Mouse (Mus musculus): Measurements from ENCODE around the gene Gm10799. TPM values are rescaled to one million over a fixed set of nuclear protein-coding genes. Genes with fewer than 3 reads are reported as not detected.
"Not testable (repeated sequence)": the region's sequence is repeated elsewhere in the genome, so short reads cannot be mapped to it uniquely, and the experiment has no call there.

The Gm10799 gene
- not detected in 2 replicates for total RNA-seq (2017)

- ATAC-seq (replicated peaks; ENCODE audit: low read depth, poor library complexity, severe bottlenecking) = not testable (repeated sequence)
Observed at GRCm38 (mm10) chr2:104068450-104068849, at the start of gene Gm10799. Gene Gm10799 (minus strand): TSS chr2:104068550.

- peak; percentile 54; the same call in 1 of the 2 replicates for ATAC-seq (replicated peaks; ENCODE audit: low read depth, poor library complexity, severe bottlenecking)
Observed at GRCm38 (mm10) chr2:104117173-104117572, 48.8 kb upstream of the Gm10799 start.

GRCm38 (mm10) chr2:104114898-104115297 lies 46.5 kb upstream of the Gm10799 start:
- ATAC-seq (replicated peaks; ENCODE audit: low read depth, poor library complexity, severe bottlenecking) = no peak

GRCm38 (mm10) chr2:104113563-104113962 lies 45.2 kb upstream of the Gm10799 start:
- not testable (repeated sequence) for ATAC-seq (replicated peaks; ENCODE audit: low read depth, poor library complexity, severe bottlenecking)

GRCm38 (mm10) chr2:104111170-104111797 lies 42.9 kb upstream of the Gm10799 start:
- not testable (repeated sequence) for ATAC-seq (replicated peaks; ENCODE audit: low read depth, poor library complexity, severe bottlenecking)

GRCm38 (mm10) chr2:104110031-104110430 lies 41.7 kb upstream of the Gm10799 start:
- no peak for ATAC-seq (replicated peaks; ENCODE audit: low read depth, poor library complexity, severe bottlenecking)

- no peak for ATAC-seq (replicated peaks; ENCODE audit: low read depth, poor library complexity, severe bottlenecking)
Observed at GRCm38 (mm10) chr2:104109528-104109927, 41.2 kb upstream of the Gm10799 start.

- not testable (repeated sequence) for ATAC-seq (replicated peaks; ENCODE audit: low read depth, poor library complexity, severe bottlenecking)
Observed at GRCm38 (mm10) chr2:104109021-104109420, 40.7 kb upstream of the Gm10799 start.

GRCm38 (mm10) chr2:104104800-104105199 lies 36.5 kb upstream of the Gm10799 start:
- ATAC-seq (replicated peaks; ENCODE audit: low read depth, poor library complexity, severe bottlenecking) = no peak

GRCm38 (mm10) chr2:104099946-104100345 lies 31.6 kb upstream of the Gm10799 start:
- ATAC-seq (replicated peaks; ENCODE audit: low read depth, poor library complexity, severe bottlenecking) = no peak

- ATAC-seq (replicated peaks; ENCODE audit: low read depth, poor library complexity, severe bottlenecking) = no peak
Observed at GRCm38 (mm10) chr2:104099231-104099585, 30.9 kb upstream of the Gm10799 start.

- ATAC-seq (replicated peaks; ENCODE audit: low read depth, poor library complexity, severe bottlenecking) = peak; percentile 82
Observed at GRCm38 (mm10) chr2:104098529-104099230, 30.3 kb upstream of the Gm10799 start.

- not testable (repeated sequence) for ATAC-seq (replicated peaks; ENCODE audit: low read depth, poor library complexity, severe bottlenecking)
Observed at GRCm38 (mm10) chr2:104097396-104097795, 29.0 kb upstream of the Gm10799 start.

- not testable (repeated sequence) for ATAC-seq (replicated peaks; ENCODE audit: low read depth, poor library complexity, severe bottlenecking)
Observed at GRCm38 (mm10) chr2:104096796-104097195, 28.4 kb upstream of the Gm10799 start.

GRCm38 (mm10) chr2:104096256-104096655 lies 27.9 kb upstream of the Gm10799 start:
- ATAC-seq (replicated peaks; ENCODE audit: low read depth, poor library complexity, severe bottlenecking) = no peak

GRCm38 (mm10) chr2:104095741-104096213 lies 27.4 kb upstream of the Gm10799 start, which contains the start of gene Cd59a:
Gene Cd59a (plus strand): TSS chr2:104095801.
- ATAC-seq (replicated peaks; ENCODE audit: low read depth, poor library complexity, severe bottlenecking) = peak; percentile 81

- ATAC-seq (replicated peaks; ENCODE audit: low read depth, poor library complexity, severe bottlenecking) = no peak
Observed at GRCm38 (mm10) chr2:104093305-104093704, 25.0 kb upstream of the Gm10799 start.

GRCm38 (mm10) chr2:104087562-104087961 lies 19.2 kb upstream of the Gm10799 start:
- ATAC-seq (replicated peaks; ENCODE audit: low read depth, poor library complexity, severe bottlenecking) = peak; percentile 66

- ATAC-seq (replicated peaks; ENCODE audit: low read depth, poor library complexity, severe bottlenecking) = not testable (repeated sequence)
Observed at GRCm38 (mm10) chr2:104084027-104084426, 15.7 kb upstream of the Gm10799 start.

GRCm38 (mm10) chr2:104082474-104082873 lies 14.1 kb upstream of the Gm10799 start:
- ATAC-seq (replicated peaks; ENCODE audit: low read depth, poor library complexity, severe bottlenecking) = no peak

- not testable (repeated sequence) for ATAC-seq (replicated peaks; ENCODE audit: low read depth, poor library complexity, severe bottlenecking)
Observed at GRCm38 (mm10) chr2:104081436-104082050, 13.2 kb upstream of the Gm10799 start.
